Mouse (Mus musculus): ENCODE measurements around the gene Gm4981.
"Not testable (repeated sequence)": the region's sequence is repeated elsewhere in the genome, so short reads cannot be mapped to it uniquely, and the experiment has no call there.

GRCm38 (mm10) chr10:58223972-58224805 is 12.3 kb downstream of the Gm4981 start:
- not testable (repeated sequence) for TF ChIP-seq GATA1 (IDR thresholded peaks at IDR 0.05; ENCODE audit: borderline replicate concordance, low read length); FLI1 (IDR thresholded peaks at IDR 0.05; ENCODE audit: low read length)
